Mouse (Mus musculus) layer of hippocampus, adult 2 months (tissue): ENCODE measurements at regions not wholly inside any gene's neighbourhood (a gene's known extent, or its start where the extent isn't known, plus 50 kb on each side); places are given as distances from the start of the nearest gene placed in this dataset.
"Not testable (repeated sequence)": the region's sequence is repeated elsewhere in the genome, so short reads cannot be mapped to it uniquely, and the experiment has no call there.

Experiments
- DNase-seq, 2 experiments: peaks; one replicate each; pipeline ENCODE4 v3.0.0; 2022; ENCODE audit warnings: low spot score in 2 of 2
- H3K27ac ChIP-seq: fragments of 200-600 bp; 2 replicates; pipeline ENCODE4 v1.8.1; 2022
- H3K4me3 ChIP-seq: fragments of 200-600 bp; 2 replicates; pipeline ENCODE4 v1.8.1; 2022; ENCODE audit warnings: mild to moderate bottlenecking
- CTCF ChIP-seq: fragments of 200-600 bp; conservative IDR thresholded peaks from 2 replicates; pipeline ENCODE4 v1.8.1; 2022; ENCODE audit warnings: antibody characterized with exemption, mild to moderate bottlenecking, moderate library complexity

DNA sequence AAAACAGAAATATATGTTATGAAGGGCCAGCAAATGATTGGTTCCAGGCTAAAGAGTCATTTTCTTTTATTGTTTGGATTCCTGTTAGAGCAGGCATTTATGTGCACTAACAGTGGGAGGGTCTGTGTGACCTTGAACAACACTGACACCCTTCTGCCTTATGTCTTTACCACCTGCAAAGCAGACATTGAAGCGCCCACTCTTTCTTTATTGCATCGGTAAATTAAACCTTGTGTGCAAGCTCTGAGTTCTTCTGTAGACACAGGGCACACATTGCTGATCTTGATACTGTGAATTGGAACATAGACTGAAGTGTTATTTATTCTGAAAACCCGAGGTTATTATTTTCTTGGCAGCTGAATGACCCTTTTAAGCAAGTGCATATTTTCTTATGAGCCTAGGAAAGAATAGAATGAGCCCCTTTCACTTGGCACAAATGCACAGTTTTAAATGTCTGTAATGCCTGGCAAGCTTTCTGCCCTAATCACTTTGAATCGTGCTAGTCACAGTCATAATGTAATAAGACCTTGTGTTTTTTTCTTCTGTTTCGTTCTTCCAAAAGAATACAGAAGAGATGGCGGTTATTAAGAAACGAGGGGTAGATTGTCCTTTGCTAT is 125.1 kb upstream of the Cobl start:
- no peak overlapping the region for H3K4me3 ChIP-seq
- no peak for TF ChIP-seq CTCF
- no peak overlapping the region for H3K27ac ChIP-seq
- no peak for DNase-seq

DNA sequence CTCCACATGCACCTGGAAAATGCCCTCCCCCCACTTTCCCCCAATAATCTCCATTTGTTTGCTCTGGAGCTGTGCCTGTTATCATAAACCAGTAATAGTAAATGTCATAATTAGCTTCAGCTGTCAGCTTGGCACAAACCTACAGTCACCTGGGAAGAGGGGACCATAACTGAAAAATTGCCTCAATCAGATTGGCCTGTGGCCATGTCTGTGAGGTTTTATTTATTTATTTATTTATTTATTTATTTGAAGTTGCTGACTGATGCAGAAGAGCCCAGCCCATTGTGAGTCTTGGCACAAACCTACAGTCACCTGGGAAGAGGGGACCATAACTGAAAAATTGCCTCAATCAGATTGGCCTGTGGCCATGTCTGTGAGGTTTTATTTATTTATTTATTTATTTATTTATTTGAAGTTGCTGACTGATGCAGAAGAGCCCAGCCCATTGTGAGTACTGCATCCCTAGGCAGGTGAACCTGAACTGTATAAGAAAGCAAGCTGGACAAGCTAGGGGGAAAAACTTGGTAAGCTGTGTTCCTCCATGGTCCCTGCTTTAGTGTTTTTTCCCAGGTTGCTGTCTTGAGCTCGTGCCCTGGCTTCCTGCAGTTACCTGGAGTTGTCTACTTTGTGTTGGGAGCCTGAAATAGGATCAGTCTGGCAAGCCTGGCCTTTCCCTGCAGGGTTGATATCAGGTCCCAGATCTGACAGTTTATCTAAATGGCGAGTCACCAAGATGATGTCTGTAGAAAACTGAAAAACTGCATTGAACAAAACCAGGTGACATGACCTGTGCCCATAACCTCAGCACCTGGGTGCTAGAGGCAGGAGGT is 120.3 kb upstream of the Cobl start:
- not testable (repeated sequence) for DNase-seq, H3K27ac ChIP-seq, H3K4me3 ChIP-seq

DNA sequence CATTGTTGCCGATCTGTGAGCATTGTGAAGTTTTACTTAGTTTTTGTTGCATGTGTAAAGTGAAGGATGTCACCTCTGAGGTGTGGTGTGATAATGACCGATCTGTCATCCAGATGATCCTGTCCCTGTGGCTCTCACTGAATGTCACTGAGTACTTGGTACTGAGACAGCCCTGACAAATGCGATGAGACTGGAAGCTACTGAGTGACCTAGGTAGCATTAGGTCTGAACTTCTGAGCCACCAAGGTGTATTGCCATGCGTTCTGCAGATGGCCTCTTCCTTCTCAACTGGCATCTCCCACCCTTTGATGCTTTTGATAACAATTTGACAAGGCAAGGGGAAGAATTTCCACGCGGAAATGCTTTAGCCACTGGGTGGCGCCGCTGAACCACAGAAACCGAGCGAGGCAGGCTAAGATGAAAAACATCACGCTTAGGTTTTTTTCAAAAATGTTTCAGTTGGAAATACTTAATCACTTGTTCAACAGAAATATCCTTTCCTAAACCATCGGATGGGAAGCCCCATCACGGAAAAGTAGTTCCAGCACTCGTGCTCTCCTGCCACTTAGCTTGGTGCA is 114.3 kb upstream of the Cobl start:
- Histone ChIP-seq H3K4me3 (no peak overlapping the region), H3K27ac (no peak overlapping the region)
- peak; percentile 54 to 80 for DNase-seq
- TF ChIP-seq CTCF: peak; percentile 89

DNA sequence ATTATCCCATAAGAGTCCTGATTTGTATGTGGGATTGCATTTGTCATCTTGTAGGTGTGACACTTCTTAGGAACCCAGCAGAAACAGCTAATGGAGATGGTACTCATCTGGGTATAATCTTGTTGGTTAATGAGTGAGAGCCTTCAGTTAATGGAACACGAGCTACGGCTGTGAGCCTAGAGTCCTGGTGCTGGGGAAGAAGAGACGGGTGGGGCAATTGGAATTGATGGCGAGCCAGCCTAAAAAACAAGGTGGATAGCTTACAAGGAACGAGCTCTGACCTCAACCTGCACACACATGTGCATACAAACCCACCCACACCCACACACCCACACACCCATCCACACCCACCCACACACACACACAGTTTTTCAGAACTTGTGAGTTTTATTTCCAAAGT is 94.9 kb upstream of the Cobl start:
- no peak for DNase-seq
- no peak overlapping the region for H3K4me3 ChIP-seq
- TF ChIP-seq CTCF: no peak
- no peak overlapping the region for H3K27ac ChIP-seq

DNA sequence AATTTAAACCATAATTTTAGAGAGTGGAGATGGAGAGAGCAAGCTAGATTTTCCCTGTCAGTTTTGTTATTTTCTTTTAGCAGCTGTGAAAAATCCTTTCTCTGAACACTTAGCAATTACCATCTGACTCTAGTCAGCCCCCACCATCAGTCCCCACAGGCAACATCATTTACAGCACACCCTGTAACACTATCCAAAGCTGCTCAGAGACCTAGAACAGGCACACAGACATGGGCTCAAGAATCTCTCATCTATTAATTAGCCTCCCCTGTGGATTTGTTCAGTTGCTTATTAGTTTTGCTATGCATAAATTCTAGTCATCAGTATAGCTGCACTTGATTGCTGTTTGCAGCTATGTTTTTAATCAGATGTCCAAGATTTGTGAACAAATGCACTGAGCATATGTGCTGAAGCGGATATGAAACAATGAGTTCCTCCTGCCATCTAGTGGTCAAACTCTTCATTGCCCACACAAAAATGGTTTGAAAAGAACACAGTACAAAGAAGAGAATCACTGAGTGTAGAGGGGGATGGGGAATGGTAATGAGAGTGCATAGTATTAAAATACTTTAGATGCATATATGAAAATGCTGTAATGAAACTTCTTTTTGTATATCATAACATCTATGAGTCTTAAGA is 94.4 kb upstream of the Cobl start:
- H3K27ac ChIP-seq: no peak overlapping the region
- DNase-seq: peak; percentile 67 to 68
- TF ChIP-seq CTCF: peak; percentile 92

DNA sequence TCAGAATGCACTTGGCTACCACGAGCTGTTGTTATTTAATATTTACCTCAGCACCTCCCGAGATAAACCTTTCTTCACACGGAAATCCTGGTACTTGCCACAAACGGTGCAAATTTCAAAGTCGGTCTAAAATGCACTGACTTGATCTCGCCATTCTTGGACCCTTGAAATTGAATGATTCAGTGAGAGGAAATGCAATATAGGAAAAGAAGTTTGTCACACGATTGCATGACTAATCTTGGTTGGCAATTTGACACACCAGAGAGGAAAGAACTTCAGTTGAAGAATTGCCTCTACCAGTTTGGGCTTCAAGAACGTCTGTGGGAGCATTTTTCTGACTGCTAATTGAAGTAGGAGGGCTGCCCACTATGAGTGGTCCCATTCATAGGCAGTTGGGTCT is 93.4 kb upstream of the Cobl start:
- no peak overlapping the region for H3K4me3 ChIP-seq
- H3K27ac ChIP-seq: no peak overlapping the region
- no peak for DNase-seq
- TF ChIP-seq CTCF: no peak

More for the DNA sequence above, 94.4 kb upstream of the Cobl start:
- H3K4me3 ChIP-seq: no peak overlapping the region

DNA sequence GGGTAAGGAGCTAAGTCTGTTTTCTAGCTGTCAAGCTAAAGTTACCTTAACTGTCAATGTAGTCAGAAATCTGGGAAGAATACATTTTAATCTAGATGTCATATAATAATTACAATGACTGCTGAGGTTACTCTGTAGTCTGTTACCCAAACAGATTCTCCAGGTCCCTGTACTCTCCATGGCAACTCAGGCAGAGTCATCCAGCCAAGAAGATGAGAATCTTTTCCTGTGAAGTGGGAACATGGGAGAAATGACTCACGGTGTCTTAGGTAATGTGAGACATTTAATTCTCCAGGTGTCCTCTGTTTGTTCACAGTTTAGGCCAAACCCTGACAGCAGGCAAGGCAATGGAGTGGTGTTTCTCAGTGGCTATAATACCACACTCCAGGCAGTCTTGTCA is 81.0 kb upstream of the Cobl start:
- no peak for TF ChIP-seq CTCF
- Histone ChIP-seq H3K4me3 (no peak overlapping the region), H3K27ac (no peak overlapping the region)
- DNase-seq: no peak

DNA sequence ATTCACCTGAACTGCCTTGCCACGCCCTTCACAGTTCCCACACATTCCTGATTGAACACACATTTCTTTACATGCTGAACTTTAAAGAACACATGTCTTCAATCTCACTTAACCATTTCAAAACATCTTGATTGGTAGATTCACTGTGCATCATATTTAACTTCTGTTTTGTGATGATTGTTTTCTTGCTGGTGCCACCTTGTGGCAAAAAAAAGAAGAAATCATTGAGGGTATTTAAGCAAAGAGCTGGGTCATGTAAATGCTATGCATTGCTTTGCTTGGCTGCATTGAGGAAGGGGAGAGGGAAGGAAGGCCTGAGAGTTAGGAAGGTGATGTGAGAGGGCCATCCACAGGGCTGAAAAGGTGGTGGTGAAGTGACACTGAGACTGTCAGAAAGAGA is 78.3 kb upstream of the Cobl start:
- no peak for DNase-seq
- TF ChIP-seq CTCF: peak; percentile 79
- no peak overlapping the region for H3K27ac ChIP-seq

DNA sequence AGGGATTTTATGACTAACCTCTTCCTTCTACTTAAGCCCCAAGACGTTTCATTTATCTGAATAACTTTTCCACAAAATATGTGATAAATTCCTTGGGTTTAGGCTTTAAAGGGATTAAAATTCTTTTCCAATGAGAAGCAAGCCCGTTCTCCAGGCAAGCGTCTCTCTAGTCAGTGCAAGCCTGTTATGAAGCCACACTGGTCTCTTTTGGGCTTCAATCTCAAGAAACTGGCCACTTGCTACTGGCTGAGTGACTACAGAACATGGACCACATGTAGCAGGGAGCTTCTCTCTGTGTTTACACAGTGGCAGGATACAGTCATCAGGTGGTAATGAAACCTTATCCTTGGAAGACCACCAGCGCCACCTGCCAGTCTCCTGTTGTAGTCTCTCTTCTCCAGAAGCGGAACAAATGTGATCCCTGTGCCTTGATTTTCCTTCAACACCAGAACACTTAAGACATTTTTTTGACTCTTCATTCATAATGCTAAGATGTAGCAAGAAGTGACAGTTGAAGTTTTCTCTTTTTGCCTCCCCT is 75.6 kb upstream of the Cobl start:
- Histone ChIP-seq H3K4me3 (no peak overlapping the region), H3K27ac (no peak overlapping the region)
- TF ChIP-seq CTCF: peak; percentile 73
- DNase-seq: peak in 1 of 2 experiments; percentile 41

More for the DNA sequence above, 78.3 kb upstream of the Cobl start:
- no peak overlapping the region for H3K4me3 ChIP-seq

DNA sequence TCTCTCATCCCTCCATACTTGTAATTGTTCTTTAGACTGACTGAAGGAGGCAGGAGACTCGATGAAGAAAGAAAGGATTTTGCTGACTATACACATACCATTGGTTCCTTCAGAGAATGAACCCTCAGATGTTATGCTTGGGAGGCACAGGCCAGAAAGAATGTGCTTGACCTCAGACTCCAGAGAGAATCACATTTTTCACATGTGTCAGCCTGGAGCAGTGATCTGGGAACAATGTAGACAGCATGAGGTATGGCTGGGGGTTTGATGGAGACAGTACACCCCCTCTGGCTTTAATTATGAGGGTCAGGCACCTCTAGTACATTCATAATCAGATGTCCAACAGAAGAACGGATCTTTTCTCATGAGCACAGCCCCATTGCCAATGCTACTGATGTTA is 70.3 kb upstream of the Cobl start:
- no peak overlapping the region for H3K4me3 ChIP-seq
- H3K27ac ChIP-seq: no peak overlapping the region
- no peak for TF ChIP-seq CTCF
- no peak for DNase-seq

DNA sequence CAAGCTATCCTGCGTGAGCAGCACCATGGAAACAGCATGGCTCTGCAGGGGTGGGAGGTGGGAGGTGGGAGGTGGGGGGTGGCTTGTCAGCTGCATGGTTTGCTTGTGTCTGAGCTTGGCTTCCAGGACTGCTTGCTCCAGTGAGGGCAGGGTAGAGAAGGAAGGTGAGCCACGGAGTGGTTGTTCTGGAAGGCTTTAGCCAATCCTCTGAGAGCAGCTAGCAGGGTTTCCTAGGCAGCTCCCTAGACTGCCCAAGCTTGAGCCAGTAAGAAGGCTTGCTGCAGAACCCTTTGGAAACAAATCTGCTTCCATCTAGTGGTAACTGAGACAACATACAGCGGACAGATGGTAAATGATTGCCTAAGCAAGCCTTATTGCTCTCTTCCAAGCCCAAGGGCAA is 67.5 kb upstream of the Cobl start:
- H3K27ac ChIP-seq: peak overlapping the region; percentile 46; the same call in 1 of the 2 replicates
- DNase-seq: peak; percentile 50 to 80

DNA sequence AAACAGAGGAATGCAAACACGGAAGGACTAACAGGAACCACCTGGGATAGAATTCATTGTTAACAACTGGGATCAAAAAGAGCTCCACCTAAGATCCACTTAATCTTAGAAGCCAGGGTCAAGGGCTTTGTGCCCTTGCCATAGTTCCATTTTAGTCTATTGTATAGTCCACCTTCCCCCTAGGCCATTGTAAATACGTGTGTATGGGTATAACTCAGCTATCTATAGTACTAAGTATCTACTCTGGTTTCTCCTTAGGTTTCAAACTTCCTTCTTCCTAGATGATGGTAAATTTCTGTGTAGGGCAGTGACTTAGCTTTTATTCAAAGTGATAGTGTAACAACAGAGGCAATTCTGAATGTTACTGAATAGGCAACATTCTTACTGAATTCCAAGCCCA is 57.3 kb upstream of the Cobl start:
- not testable (repeated sequence) for H3K4me3 ChIP-seq, H3K27ac ChIP-seq, DNase-seq

More for the DNA sequence above, 67.5 kb upstream of the Cobl start:
- peak; percentile 83 for TF ChIP-seq CTCF
- no peak overlapping the region for H3K4me3 ChIP-seq

DNA sequence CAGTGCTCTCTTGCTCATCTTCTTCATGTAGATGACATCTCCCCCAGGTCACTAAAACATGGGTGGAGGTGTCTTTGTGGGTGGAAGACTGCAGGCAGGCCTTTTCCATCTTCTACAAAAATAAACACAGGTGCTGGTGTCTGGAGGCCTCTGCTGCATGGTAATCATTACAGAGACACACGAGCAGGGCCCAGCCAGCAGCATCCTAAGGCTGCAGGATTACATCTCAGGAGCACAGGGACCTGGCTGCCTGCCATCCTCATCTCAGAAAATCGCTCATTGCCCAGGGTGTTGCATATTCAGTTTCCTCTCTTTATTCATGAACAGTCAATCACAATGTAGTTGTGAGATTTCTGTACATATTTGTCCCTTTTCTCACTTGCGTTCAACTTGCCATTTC is 56.5 kb upstream of the Cobl start:
- H3K27ac ChIP-seq: no peak overlapping the region
- H3K4me3 ChIP-seq: no peak overlapping the region
- DNase-seq: no peak
- TF ChIP-seq CTCF: no peak
